Mouse (Mus musculus) intestine, postnatal 0 days (tissue): ENCODE data around the gene Comt. TPM values are rescaled to one million over a fixed set of nuclear protein-coding genes. Genes with fewer than 3 reads are reported as not detected.

Source experiments
- ATAC-seq: fragments of 200-750 bp; cut with Nextera tagmentation; 2 replicates; pipeline ENCODE4 v1.8.0; 2017; ENCODE audit warnings: mild to moderate bottlenecking, moderate TSS enrichment, moderate library complexity
- H3K27ac ChIP-seq: fragments of 300-500 bp; sonication (generic); 2 replicates; pipeline ENCODE4 v1.5.1; 2014; ENCODE audit warnings: mild to moderate bottlenecking, low read depth, low read length, moderate library complexity
- H3K27me3 ChIP-seq: fragments of 300-500 bp; sonication (generic); replicated peaks from 2 replicates; pipeline ENCODE4 v1.6.1; 2014; ENCODE audit warnings: low read length, mixed read lengths; ENCODE audit not compliant: control insufficient read depth, insufficient read depth
- H3K36me3 ChIP-seq: fragments of 300-500 bp; sonication (generic); 2 replicates; pipeline ENCODE4 v1.6.1; 2014; ENCODE audit warnings: mild to moderate bottlenecking, moderate library complexity; ENCODE audit not compliant: control insufficient read depth, insufficient read depth
- H3K4me1 ChIP-seq: fragments of 300-500 bp; sonication (generic); replicated peaks from 2 replicates; pipeline ENCODE4 v1.6.1; 2014; ENCODE audit warnings: antibody characterized with exemption, low read length, mixed read lengths; ENCODE audit not compliant: control insufficient read depth, insufficient read depth
- H3K4me2 ChIP-seq: fragments of 300-500 bp; sonication (generic); replicated peaks from 2 replicates; pipeline ENCODE4 v1.6.1; 2014; ENCODE audit warnings: low read depth, mild to moderate bottlenecking, moderate library complexity
- H3K4me3 ChIP-seq: fragments of 300-500 bp; sonication (generic); 2 replicates; pipeline ENCODE4 v1.5.1; 2014; ENCODE audit warnings: low read depth, low read length
- H3K9ac ChIP-seq: fragments of 300-500 bp; sonication (generic); 2 replicates; pipeline ENCODE4 v1.6.1; 2014; ENCODE audit warnings: mild to moderate bottlenecking, low read depth, low read length
- H3K9me3 ChIP-seq: fragments of 300-500 bp; sonication (generic); 2 replicates; pipeline ENCODE4 v1.6.1; 2016; ENCODE audit warnings: mixed run types; ENCODE audit not compliant: control insufficient read depth
- CTCF ChIP-seq: sonication (generic); IDR thresholded peaks from 2 replicates; pipeline ENCODE4 v1.5.1; 2016; ENCODE audit warnings: low read depth, mild to moderate bottlenecking, control low read depth, antibody characterized with exemption, moderate library complexity
- WGBS: fragments of 180-500 bp; shearing (Covaris S2); extraction: QIAGEN DNeasy Blood & Tissue Kit; methylation state at CpG from one replicate; pipeline ENCODE4 v1.1.7; 2014; 5-methylcytosine and 5-hydroxymethylcytosine counted together
- polyA plus RNA-seq: library from polyadenylated mRNA; unstranded; fragments of >200 nt; fragmentation: Nextera tagmentation; extraction: Ambion mirVana; gene quantifications from 2 replicates; pipeline ENCODE4 v1.2.1, GENCODE M21; 2015

The Comt gene
- polyA plus RNA-seq, 1 experiment from 2014 or later: 103 TPM

- Histone ChIP-seq H3K4me2 (no peak overlapping the region), H3K27ac (no peak overlapping the region), H3K4me3 (no peak overlapping the region), H3K4me1 (no peaks in the 10 kb centered on the region), H3K9me3 (no peaks in the 10 kb centered on the region), H3K9ac (no peak overlapping the region), H3K27me3 (no peaks in the 10 kb centered on the region), H3K36me3 (peaks cover 23% of the 10 kb centered on the region)
- WGBS: 91% methylated on average over 4 of the region's 4 CpGs
- TF ChIP-seq CTCF: no peak
- no peak for ATAC-seq
These were observed 7.7 kb downstream of the Comt start for GRCm38 (mm10) chr16:18418756-18419602.

- peaks cover 23% of the 10 kb centered on the region for H3K36me3 ChIP-seq
- H3K4me2 ChIP-seq: no peak overlapping the region
- no peaks in the 10 kb centered on the region for H3K9me3 ChIP-seq
- no peak for ATAC-seq
- no peaks in the 10 kb centered on the region for H3K27me3 ChIP-seq
- no peak overlapping the region for H3K27ac ChIP-seq
- no peak overlapping the region for H3K4me3 ChIP-seq
- no peaks in the 10 kb centered on the region for H3K4me1 ChIP-seq
- TF ChIP-seq CTCF: no peak
- WGBS: 95% methylated on average over 5 of the region's 5 CpGs
- no peak overlapping the region for H3K9ac ChIP-seq
These were observed 9.2 kb downstream of the Comt start for GRCm38 (mm10) chr16:18417491-18417890.

GRCm38 (mm10) chr16:18416837-18417236 lies 9.8 kb downstream of the Comt start:
- Histone ChIP-seq H3K4me1 (no peaks in the 10 kb centered on the region), H3K27me3 (no peaks in the 10 kb centered on the region), H3K9ac (no peak overlapping the region), H3K27ac (peak overlapping the region; percentile 54), H3K4me3 (no peak overlapping the region), H3K9me3 (no peaks in the 10 kb centered on the region), H3K4me2 (0 out of 2 replicates have a peak overlapping the region, but pooled peaks have one; percentile 6), H3K36me3 (peaks cover 18% of the 10 kb centered on the region; the same call in 1 of the 2 replicates)
- TF ChIP-seq CTCF: no peak
- WGBS: 83% methylated on average over 3 of the region's 3 CpGs
- no peak for ATAC-seq

GRCm38 (mm10) chr16:18416094-18416761 lies 10.4 kb downstream of the Comt start:
- no peak overlapping the region for H3K9ac ChIP-seq

GRCm38 (mm10) chr16:18413032-18413816 lies 13.4 kb downstream of the Comt start:
- H3K36me3 ChIP-seq: peaks cover 41% of the 10 kb centered on the region
- 80% methylated on average over 7 of the region's 7 CpGs for WGBS
- H3K9me3 ChIP-seq: no peaks in the 10 kb centered on the region
- no peaks in the 10 kb centered on the region for H3K27me3 ChIP-seq
- no peak overlapping the region for H3K9ac ChIP-seq
- H3K4me2 ChIP-seq: no peak overlapping the region
- no peak for TF ChIP-seq CTCF
- no peak for ATAC-seq
- H3K4me1 ChIP-seq: no peaks in the 10 kb centered on the region
- no peak overlapping the region for H3K27ac ChIP-seq
- H3K4me3 ChIP-seq: no peak overlapping the region

More at GRCm38 (mm10) chr16:18416094-18416761, 10.4 kb downstream of the Comt start:
- 51% methylated on average over 18 of the region's 18 CpGs for WGBS
- Histone ChIP-seq H3K27ac (peak overlapping the region; percentile 54), H3K27me3 (no peaks in the 10 kb centered on the region), H3K4me2 (0 out of 2 replicates have a peak overlapping the region, but pooled peaks have one; percentile 6), H3K9me3 (no peaks in the 10 kb centered on the region), H3K36me3 (peaks cover 25% of the 10 kb centered on the region; the same call in 1 of the 2 replicates), H3K4me3 (no peak overlapping the region), H3K4me1 (no peaks in the 10 kb centered on the region)
- ATAC-seq: no peak; the same call in 1 of the 2 replicates
- TF ChIP-seq CTCF: no peak
